Mouse (Mus musculus): ENCODE measurements around the gene Gm10197. TPM values are rescaled to one million over a fixed set of nuclear protein-coding genes. Genes with fewer than 3 reads are reported as not detected.

The Gm10197 gene
- polyA plus RNA-seq, 1 experiment from 2014 or later: not detected

GRCm38 (mm10) chr19:53369469-53370043, 2.0 kb downstream of the Gm10197 start:
- peak; percentile 31; the same call in 1 of the 2 replicates for ATAC-seq (ENCODE audit: low FRiP score)
- Histone ChIP-seq H3K27me3 (no peaks in the 10 kb centered on the region), H3K4me3 (no peak overlapping the region), H3K27ac (no peak overlapping the region), H3K9me3 (no peaks in the 10 kb centered on the region), H3K36me3 (peaks cover 32% of the 10 kb centered on the region), H3K9ac (no peak overlapping the region), H3K4me2 (no peak overlapping the region), H3K4me1 (replicated peaks) (peaks cover 29% of the 10 kb centered on the region)
- WGBS: 36% methylated on average over 14 of the region's 14 CpGs

- no peak for ATAC-seq (ENCODE audit: low FRiP score)
- Histone ChIP-seq H3K36me3 (peaks cover 12% of the 10 kb centered on the region), H3K9me3 (no peaks in the 10 kb centered on the region), H3K27ac (no peak overlapping the region), H3K4me3 (no peak overlapping the region), H3K27me3 (no peaks in the 10 kb centered on the region), H3K4me2 (no peak overlapping the region), H3K4me1 (replicated peaks) (peaks cover 29% of the 10 kb centered on the region), H3K9ac (no peak overlapping the region)
- WGBS: 74% methylated on average over 7 of the region's 7 CpGs
Observed at GRCm38 (mm10) chr19:53366881-53367280, 4.7 kb downstream of the Gm10197 start.

GRCm38 (mm10) chr19:53366057-53366775, 5.3 kb downstream of the Gm10197 start:
- WGBS: 81% methylated on average over 11 of the region's 11 CpGs
- Histone ChIP-seq H3K36me3 (peaks cover 5% of the 10 kb centered on the region; the same call in 1 of the 2 replicates), H3K27ac (0 out of 2 replicates have a peak overlapping the region, but pooled peaks have one; percentile 18), H3K4me1 (replicated peaks) (peaks cover 32% of the 10 kb centered on the region), H3K9me3 (no peaks in the 10 kb centered on the region), H3K9ac (0 out of 2 replicates have a peak overlapping the region, but pooled peaks have one; percentile 29), H3K4me3 (no peak overlapping the region), H3K4me2 (no peak overlapping the region), H3K27me3 (no peaks in the 10 kb centered on the region)
- no peak for ATAC-seq (ENCODE audit: low FRiP score)

- H3K9ac ChIP-seq: no peak overlapping the region
- H3K4me2 ChIP-seq: peak overlapping the region; percentile 20; the same call in 1 of the 2 replicates
- no peaks in the 10 kb centered on the region for H3K9me3 ChIP-seq
- ATAC-seq (ENCODE audit: low FRiP score): no peak
- WGBS: 40% methylated on average over 9 of the region's 9 CpGs
- H3K27me3 ChIP-seq: no peaks in the 10 kb centered on the region
- no peaks in the 10 kb centered on the region for H3K36me3 ChIP-seq
- H3K4me3 ChIP-seq: no peak overlapping the region
- peaks cover 45% of the 10 kb centered on the region for H3K4me1 ChIP-seq (replicated peaks)
- H3K27ac ChIP-seq: 0 out of 2 replicates have a peak overlapping the region, but pooled peaks have one; percentile 24
Observed at GRCm38 (mm10) chr19:53364963-53365362, 6.6 kb downstream of the Gm10197 start.

- Histone ChIP-seq H3K27me3 (no peaks in the 10 kb centered on the region), H3K9ac (no peak overlapping the region), H3K4me1 (replicated peaks) (peaks cover 49% of the 10 kb centered on the region), H3K27ac (no peak overlapping the region), H3K4me2 (no peak overlapping the region), H3K9me3 (no peaks in the 10 kb centered on the region), H3K4me3 (no peak overlapping the region), H3K36me3 (no peaks in the 10 kb centered on the region)
- 58% methylated on average over 2 of the region's 2 CpGs for WGBS
- no peak for ATAC-seq (ENCODE audit: low FRiP score)
Observed at GRCm38 (mm10) chr19:53364551-53364950, 7.0 kb downstream of the Gm10197 start.

- no peak overlapping the region for H3K4me2 ChIP-seq
- no peak overlapping the region for H3K9ac ChIP-seq
- H3K27me3 ChIP-seq: no peaks in the 10 kb centered on the region
- H3K36me3 ChIP-seq: no peaks in the 10 kb centered on the region
- ATAC-seq (ENCODE audit: low FRiP score): no peak
- no peak overlapping the region for H3K27ac ChIP-seq
- H3K9me3 ChIP-seq: no peaks in the 10 kb centered on the region
- H3K4me1 ChIP-seq (replicated peaks): peaks cover 48% of the 10 kb centered on the region
- no peak overlapping the region for H3K4me3 ChIP-seq
- 48% methylated on average over 2 of the region's 2 CpGs for WGBS
Observed at GRCm38 (mm10) chr19:53362967-53363366, 8.6 kb downstream of the Gm10197 start.

GRCm38 (mm10) chr19:53360265-53360958, 11.2 kb downstream of the Gm10197 start:
- Histone ChIP-seq H3K27ac (peak overlapping the region; percentile 83), H3K9me3 (no peaks in the 10 kb centered on the region), H3K27me3 (no peaks in the 10 kb centered on the region), H3K4me1 (replicated peaks) (peaks cover 37% of the 10 kb centered on the region), H3K4me2 (peak overlapping the region; percentile 41), H3K36me3 (no peaks in the 10 kb centered on the region), H3K4me3 (no peak overlapping the region), H3K9ac (no peak overlapping the region; the same call in 1 of the 2 replicates)
- no peak for ATAC-seq (ENCODE audit: low FRiP score)
- WGBS: 54% methylated on average over 8 of the region's 8 CpGs

- Histone ChIP-seq H3K9me3 (no peaks in the 10 kb centered on the region), H3K4me3 (no peak overlapping the region)
- 45% methylated on average over 22 of the region's 22 CpGs for WGBS
Observed at GRCm38 (mm10) chr19:53359160-53360033, 12.2 kb downstream of the Gm10197 start.

GRCm38 (mm10) chr19:53355065-53355464, 16.5 kb downstream of the Gm10197 start:
- Histone ChIP-seq H3K9ac (no peak overlapping the region), H3K36me3 (peaks cover 13% of the 10 kb centered on the region; the same call in 1 of the 2 replicates), H3K9me3 (no peaks in the 10 kb centered on the region), H3K27me3 (no peaks in the 10 kb centered on the region), H3K27ac (0 out of 2 replicates have a peak overlapping the region, but pooled peaks have one; percentile 58), H3K4me2 (no peak overlapping the region), H3K4me3 (no peak overlapping the region), H3K4me1 (replicated peaks) (peaks cover 30% of the 10 kb centered on the region)
- no peak for ATAC-seq (ENCODE audit: low FRiP score)
- 89% methylated on average over 16 of the region's 16 CpGs for WGBS

More at GRCm38 (mm10) chr19:53359160-53360033, 12.2 kb downstream of the Gm10197 start:
- H3K4me2 ChIP-seq: peak overlapping the region; percentile 41
- no peaks in the 10 kb centered on the region for H3K27me3 ChIP-seq
- peaks cover 38% of the 10 kb centered on the region for H3K4me1 ChIP-seq (replicated peaks)
- ATAC-seq (ENCODE audit: low FRiP score): peak; percentile 79
- peak overlapping the region; percentile 83 for H3K27ac ChIP-seq
- H3K9ac ChIP-seq: peak overlapping the region; percentile 29; the same call in 1 of the 2 replicates
- H3K36me3 ChIP-seq: no peaks in the 10 kb centered on the region

GRCm38 (mm10) chr19:53354271-53355000, 17.1 kb downstream of the Gm10197 start:
- H3K36me3 ChIP-seq: peaks cover 13% of the 10 kb centered on the region; the same call in 1 of the 2 replicates
- 75% methylated on average over 7 of the region's 7 CpGs for WGBS
- H3K9me3 ChIP-seq: no peaks in the 10 kb centered on the region
- no peak overlapping the region for H3K27ac ChIP-seq
- H3K9ac ChIP-seq: no peak overlapping the region
- no peak overlapping the region for H3K4me2 ChIP-seq
- no peak overlapping the region for H3K4me3 ChIP-seq
- H3K4me1 ChIP-seq (replicated peaks): peaks cover 24% of the 10 kb centered on the region
- no peaks in the 10 kb centered on the region for H3K27me3 ChIP-seq
- ATAC-seq (ENCODE audit: low FRiP score): no peak

GRCm38 (mm10) chr19:53353864-53354263, 17.7 kb downstream of the Gm10197 start:
- H3K27ac ChIP-seq: no peak overlapping the region
- H3K9ac ChIP-seq: no peak overlapping the region
- no peaks in the 10 kb centered on the region for H3K9me3 ChIP-seq
- no peak for ATAC-seq (ENCODE audit: low FRiP score)
- WGBS: 90% methylated on average over 7 of the region's 7 CpGs
- H3K27me3 ChIP-seq: no peaks in the 10 kb centered on the region
- H3K4me3 ChIP-seq: no peak overlapping the region
- peaks cover 18% of the 10 kb centered on the region for H3K4me1 ChIP-seq (replicated peaks)
- peaks cover 13% of the 10 kb centered on the region; the same call in 1 of the 2 replicates for H3K36me3 ChIP-seq
- no peak overlapping the region for H3K4me2 ChIP-seq
